Mouse (Mus musculus) forebrain, embryonic 15.5 days (tissue): ENCODE results near the gene H2-M5. TPM values are rescaled to one million over a fixed set of nuclear protein-coding genes. Genes with fewer than 3 reads are reported as not detected.
"Not testable (repeated sequence)": the region's sequence is repeated elsewhere in the genome, so short reads cannot be mapped to it uniquely, and the experiment has no call there.

Experiments used
- ATAC-seq: fragments of 200-750 bp; cut with Nextera tagmentation; replicated peaks from 2 replicates; pipeline ENCODE4 v1.8.0; 2017; ENCODE audit warnings: mild to moderate bottlenecking, moderate TSS enrichment, moderate library complexity
- H3K27ac ChIP-seq: fragments of 300-500 bp; sonication (generic); replicated peaks from 2 replicates; pipeline ENCODE4 v1.5.1; 2015; ENCODE audit warnings: mild to moderate bottlenecking, inconsistent platforms
- H3K27me3 ChIP-seq: fragments of 300-500 bp; sonication (generic); 2 replicates; pipeline ENCODE4 v1.6.1; 2015; ENCODE audit warnings: inconsistent platforms
- H3K36me3 ChIP-seq: fragments of 300-500 bp; sonication (generic); 2 replicates; pipeline ENCODE4 v1.6.1; 2015; ENCODE audit warnings: mild to moderate bottlenecking, inconsistent platforms
- H3K4me1 ChIP-seq: fragments of 300-500 bp; sonication (generic); 2 replicates; pipeline ENCODE4 v1.6.1; 2015; ENCODE audit warnings: inconsistent platforms
- H3K4me2 ChIP-seq: fragments of 300-500 bp; sonication (generic); replicated peaks from 2 replicates; pipeline ENCODE4 v1.6.1; 2015; ENCODE audit warnings: mild to moderate bottlenecking, inconsistent platforms
- H3K4me3 ChIP-seq: fragments of 300-500 bp; sonication (generic); 2 replicates; pipeline ENCODE4 v1.5.1; 2015; ENCODE audit warnings: mild to moderate bottlenecking, inconsistent platforms
- H3K9ac ChIP-seq: fragments of 300-500 bp; sonication (generic); replicated peaks from 2 replicates; pipeline ENCODE4 v1.6.1; 2015; ENCODE audit warnings: mild to moderate bottlenecking, inconsistent platforms
- H3K9me3 ChIP-seq: fragments of 300-500 bp; sonication (generic); 2 replicates; pipeline ENCODE4 v1.6.1; 2016; ENCODE audit warnings: inconsistent platforms
- WGBS: fragments of 180-500 bp; shearing (Covaris S2); methylation state at CpG from one replicate; pipeline ENCODE4 v1.1.7; 2015; ENCODE audit warnings: mixed read lengths; 5-methylcytosine and 5-hydroxymethylcytosine counted together
- polyA plus RNA-seq: library from polyadenylated mRNA; unstranded; fragments of >200 nt; fragmentation: Nextera tagmentation; extraction: Ambion mirVana; gene quantifications from 2 replicates; pipeline ENCODE4 v1.2.1, GENCODE M21; 2015

Gene H2-M5
- polyA plus RNA-seq, 1 experiment from 2014 or later: 2.0 TPM

- H3K4me1 ChIP-seq, H3K4me3 ChIP-seq, ATAC-seq, H3K9ac ChIP-seq, H3K27ac ChIP-seq, H3K36me3 ChIP-seq, H3K9me3 ChIP-seq, H3K4me2 ChIP-seq: not testable (repeated sequence)
- peaks cover 19% of the 10 kb centered on the region for H3K27me3 ChIP-seq
- 90% methylated on average over 6 of the region's 6 CpGs for WGBS
Observed at GRCm38 (mm10) chr17:36990630-36991029, 1.3 kb upstream of the H2-M5 start.

DNA sequence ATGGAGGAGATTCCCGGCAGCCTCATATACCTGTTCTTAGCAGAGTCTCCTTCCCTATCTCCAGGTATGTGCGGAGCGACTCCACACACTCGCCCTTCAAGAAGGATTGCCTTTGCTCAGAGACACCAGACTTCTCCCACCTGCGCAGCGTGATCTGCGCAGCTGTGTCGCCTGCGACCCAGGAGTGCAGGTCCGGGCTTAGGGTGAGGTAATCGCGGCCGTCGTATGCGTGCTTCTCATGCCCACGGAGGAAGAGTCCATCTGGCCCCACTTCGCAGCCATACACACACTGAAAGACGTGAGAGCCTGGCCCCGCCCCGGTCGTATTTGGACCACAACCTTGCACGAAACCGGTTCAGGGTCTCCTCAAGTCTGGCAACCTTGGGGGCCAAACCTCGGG, 862 bp downstream of the H2-M5 start:
- peaks cover 19% of the 10 kb centered on the region for H3K27me3 ChIP-seq
- H3K9me3 ChIP-seq: no peaks in the 10 kb centered on the region
- 6% methylated on average over 24 of the region's 24 CpGs for WGBS
- H3K9ac ChIP-seq: no peak overlapping the region
- H3K36me3 ChIP-seq: no peaks in the 10 kb centered on the region
- ATAC-seq: no peak
- H3K4me1 ChIP-seq: no peaks in the 10 kb centered on the region
- 0 out of 2 replicates have a peak overlapping the region, but pooled peaks have one; percentile 9 for H3K4me2 ChIP-seq
- H3K4me3 ChIP-seq: no peak overlapping the region
- H3K27ac ChIP-seq: no peak overlapping the region

DNA sequence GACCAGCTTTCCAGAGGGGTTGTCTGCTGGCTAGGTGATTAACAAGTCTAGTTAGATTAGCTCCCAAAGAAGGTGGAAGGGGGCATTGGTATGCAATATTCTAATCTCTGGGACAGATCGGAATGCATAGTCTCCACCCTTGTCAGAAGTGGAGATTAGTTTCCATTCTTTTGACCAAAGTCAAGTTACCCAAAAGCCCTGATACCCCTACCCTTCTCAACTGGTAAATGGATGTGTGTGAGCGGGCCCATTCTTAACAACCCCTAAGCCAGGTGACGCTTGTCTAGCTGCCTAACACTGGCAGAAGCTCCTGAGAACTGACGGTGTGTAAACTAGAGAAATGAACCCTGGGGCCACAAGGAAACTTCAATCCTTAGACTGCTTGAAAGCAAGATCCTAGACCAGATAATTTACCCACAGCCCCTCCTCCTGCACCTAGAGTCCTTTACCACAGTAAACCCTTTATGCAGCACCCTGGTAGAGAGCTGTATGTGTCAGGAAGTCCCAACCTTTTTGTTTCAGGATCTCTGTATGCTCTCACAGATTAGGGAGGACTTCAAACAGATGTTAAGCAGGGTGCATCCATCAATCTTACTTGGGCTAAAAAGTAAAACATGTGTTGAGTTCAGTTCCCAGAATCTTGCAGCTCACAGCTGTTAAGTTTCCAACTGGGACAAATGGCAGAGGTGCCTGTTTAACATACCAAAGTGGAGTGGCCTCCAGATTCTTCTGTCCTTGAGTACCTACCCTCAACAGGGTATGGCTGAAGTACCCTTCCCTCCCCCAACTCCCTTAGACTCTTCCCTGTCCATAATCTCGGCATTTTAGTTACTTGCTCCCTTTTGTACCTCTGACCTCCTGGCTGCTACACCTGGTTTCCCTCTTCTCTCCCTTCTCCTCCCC, 6.8 kb downstream of the H2-M5 start:
- H3K27ac ChIP-seq: no peak overlapping the region
- no peak overlapping the region for H3K4me2 ChIP-seq
- no peak for ATAC-seq
- H3K27me3 ChIP-seq: peaks cover 7% of the 10 kb centered on the region
- no peak overlapping the region for H3K4me3 ChIP-seq
- H3K4me1 ChIP-seq: no peaks in the 10 kb centered on the region
- WGBS: 37% methylated on average over 5 of the region's 5 CpGs
- H3K9ac ChIP-seq: no peak overlapping the region
- H3K9me3 ChIP-seq: no peaks in the 10 kb centered on the region
- no peaks in the 10 kb centered on the region for H3K36me3 ChIP-seq

DNA sequence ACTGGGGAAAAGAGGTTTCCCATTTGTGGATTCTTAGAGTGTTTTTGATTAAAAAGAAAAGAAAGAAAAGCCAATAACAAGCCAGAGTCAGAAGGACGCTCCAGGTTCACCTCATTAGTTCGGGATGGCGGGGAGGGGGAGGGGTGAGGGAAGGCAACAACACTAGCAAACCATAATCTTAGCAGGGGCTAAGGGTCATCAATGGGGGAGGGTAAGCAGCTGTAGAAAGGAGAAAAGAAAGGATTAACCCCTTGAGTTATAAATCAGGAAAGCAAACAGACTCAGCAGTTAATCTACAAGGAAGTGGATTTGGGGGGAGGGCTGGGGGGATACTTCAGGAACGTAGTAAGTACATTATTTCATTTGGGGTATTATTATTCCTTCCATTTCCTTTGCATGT, 7.5 kb downstream of the H2-M5 start:
- no peak for ATAC-seq
- Histone ChIP-seq H3K27me3 (peaks cover 4% of the 10 kb centered on the region; the same call in 1 of the 2 replicates), H3K36me3 (no peaks in the 10 kb centered on the region), H3K9me3 (no peaks in the 10 kb centered on the region), H3K4me1 (no peaks in the 10 kb centered on the region), H3K27ac (no peak overlapping the region), H3K4me2 (no peak overlapping the region), H3K9ac (no peak overlapping the region), H3K4me3 (no peak overlapping the region)
- 3% methylated on average over 4 of the region's 4 CpGs for WGBS

- H3K4me1 ChIP-seq: no peaks in the 10 kb centered on the region
- 0 out of 2 replicates have a peak, but pooled peaks cover 4% of the 10 kb centered on the region for H3K27me3 ChIP-seq
- H3K9ac ChIP-seq: no peak within 1 kb of the TSS
- no peak within 1 kb of the TSS for H3K27ac ChIP-seq
- H3K4me2 ChIP-seq: no peak within 1 kb of the TSS
- no peak for ATAC-seq
- no peaks in the 10 kb centered on the region for H3K9me3 ChIP-seq
- no peaks in the 10 kb centered on the region for H3K36me3 ChIP-seq
- WGBS: 15% methylated on average over 18 of the region's 18 CpGs
- H3K4me3 ChIP-seq: no peak within 1 kb of the TSS
Observed at GRCm38 (mm10) chr17:36981221-36981813, 8.0 kb downstream of the H2-M5 start, which contains the start of gene 2410137M14Rik. Gene 2410137M14Rik, minus strand, starts transcription at chr17:36981237.

DNA sequence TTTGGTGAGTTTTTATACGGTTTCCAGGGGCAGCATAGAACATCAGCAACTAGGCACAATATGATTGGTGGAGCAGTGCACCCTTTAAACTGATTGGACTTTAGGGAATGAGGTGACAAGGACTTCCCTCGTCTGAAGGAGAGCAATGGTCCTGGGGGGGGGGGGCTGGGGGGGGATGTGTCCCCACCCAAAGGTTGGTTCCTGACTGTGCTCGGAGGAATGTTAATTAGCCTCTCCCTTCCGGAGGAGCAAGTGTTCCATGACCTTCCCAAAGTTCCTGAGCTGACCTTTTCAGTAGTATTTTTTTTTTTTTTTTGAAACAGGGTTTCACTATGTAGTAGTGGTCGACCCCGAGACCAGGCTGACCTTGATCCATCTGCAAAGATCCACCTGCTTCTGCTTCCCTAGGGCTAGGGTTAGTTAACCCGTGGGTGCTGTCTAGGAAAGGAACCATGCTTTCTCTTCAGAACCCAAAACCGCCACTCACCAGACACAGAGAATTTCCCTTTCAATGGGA, 16.0 kb downstream of the H2-M5 start:
- Histone ChIP-seq H3K36me3 (no peaks in the 10 kb centered on the region), H3K9ac (no peak overlapping the region), H3K4me3 (no peak overlapping the region), H3K27ac (no peak overlapping the region), H3K9me3 (no peaks in the 10 kb centered on the region), H3K27me3 (no peaks in the 10 kb centered on the region), H3K4me1 (no peaks in the 10 kb centered on the region), H3K4me2 (no peak overlapping the region)
- WGBS: 75% methylated on average over 8 of the region's 8 CpGs
- no peak for ATAC-seq

DNA sequence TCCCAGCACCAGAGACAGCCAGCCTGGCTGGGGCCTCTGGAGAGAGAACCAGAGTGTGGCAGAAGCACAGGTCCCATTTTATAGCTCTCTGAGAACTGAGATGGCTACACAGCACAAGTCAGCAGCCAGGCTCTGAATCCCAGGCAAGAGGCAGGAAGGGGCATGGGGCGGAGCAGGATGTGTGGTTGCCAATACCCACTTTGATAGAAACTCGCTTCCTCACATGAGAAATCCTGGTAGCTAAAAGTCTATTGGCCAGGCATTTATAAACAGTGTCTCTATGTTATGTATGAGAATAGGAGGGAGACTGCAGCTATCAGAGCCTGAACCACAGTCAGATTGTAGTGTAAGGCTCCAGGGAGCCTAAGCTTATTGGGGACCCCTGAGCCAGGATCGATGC, 16.5 kb downstream of the H2-M5 start:
- H3K9me3 ChIP-seq: no peaks in the 10 kb centered on the region
- H3K27ac ChIP-seq: no peak overlapping the region
- no peaks in the 10 kb centered on the region for H3K4me1 ChIP-seq
- 92% methylated on average over 3 of the region's 3 CpGs for WGBS
- no peak overlapping the region for H3K9ac ChIP-seq
- H3K4me2 ChIP-seq: no peak overlapping the region
- no peaks in the 10 kb centered on the region for H3K36me3 ChIP-seq
- no peaks in the 10 kb centered on the region for H3K27me3 ChIP-seq
- no peak for ATAC-seq
- no peak overlapping the region for H3K4me3 ChIP-seq

GRCm38 (mm10) chr17:36971172-36971850, 18.0 kb downstream of the H2-M5 start:
- Histone ChIP-seq H3K27ac (no peak overlapping the region), H3K4me1 (no peaks in the 10 kb centered on the region), H3K4me2 (no peak overlapping the region), H3K9ac (no peak overlapping the region), H3K36me3 (no peaks in the 10 kb centered on the region), H3K27me3 (no peaks in the 10 kb centered on the region), H3K4me3 (no peak overlapping the region), H3K9me3 (no peaks in the 10 kb centered on the region)
- no peak for ATAC-seq
- WGBS: 91% methylated on average over 6 of the region's 6 CpGs

- 90% methylated on average over 14 of the region's 14 CpGs for WGBS
- Histone ChIP-seq H3K36me3 (no peaks in the 10 kb centered on the region), H3K27me3 (no peaks in the 10 kb centered on the region), H3K4me2 (no peak overlapping the region), H3K9me3 (no peaks in the 10 kb centered on the region), H3K4me1 (no peaks in the 10 kb centered on the region), H3K9ac (no peak overlapping the region), H3K4me3 (no peak overlapping the region), H3K27ac (no peak overlapping the region)
- no peak for ATAC-seq
Observed at GRCm38 (mm10) chr17:36970316-36970890, 18.9 kb downstream of the H2-M5 start.

GRCm38 (mm10) chr17:36966875-36967274, 22.5 kb downstream of the H2-M5 start:
- ATAC-seq: no peak
- Histone ChIP-seq H3K4me3 (no peak overlapping the region), H3K36me3 (no peaks in the 10 kb centered on the region), H3K4me1 (no peaks in the 10 kb centered on the region), H3K9me3 (no peaks in the 10 kb centered on the region), H3K27ac (no peak overlapping the region), H3K4me2 (no peak overlapping the region), H3K27me3 (no peaks in the 10 kb centered on the region), H3K9ac (no peak overlapping the region)
- WGBS: 81% methylated on average over 1 of the region's 1 CpGs

DNA sequence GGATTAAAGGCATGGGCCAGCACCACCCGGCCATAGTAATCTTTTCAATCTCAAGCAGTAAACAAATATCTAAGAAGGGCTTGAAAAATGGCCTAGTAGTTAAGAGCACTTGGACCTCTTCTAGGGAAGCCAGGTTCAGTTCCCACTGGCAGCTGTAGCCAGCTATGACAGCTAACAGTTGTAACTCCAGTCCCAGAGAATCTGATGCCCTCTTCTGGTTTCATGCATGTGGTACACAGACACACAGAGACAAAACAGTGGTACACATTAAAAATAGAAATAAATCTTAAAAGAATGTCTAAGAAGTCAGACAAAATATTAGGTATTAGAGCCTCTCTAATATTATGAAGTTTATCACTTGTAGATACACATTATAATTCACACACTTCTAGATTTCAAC, 28.2 kb downstream of the H2-M5 start:
- H3K4me2 ChIP-seq: no peak overlapping the region
- H3K4me1 ChIP-seq: peaks cover 20% of the 10 kb centered on the region
- H3K9ac ChIP-seq: no peak overlapping the region
- no peak overlapping the region for H3K4me3 ChIP-seq
- peaks cover 8% of the 10 kb centered on the region; the same call in 1 of the 2 replicates for H3K36me3 ChIP-seq
- no peak overlapping the region for H3K27ac ChIP-seq
- no peaks in the 10 kb centered on the region for H3K9me3 ChIP-seq
- WGBS: 86% methylated on average over 1 of the region's 1 CpGs
- no peak for ATAC-seq
- H3K27me3 ChIP-seq: no peaks in the 10 kb centered on the region
